Mouse (Mus musculus) heart, adult 10 weeks (tissue): ENCODE measurements around the gene Gm595. TPM values are rescaled to one million over a fixed set of nuclear protein-coding genes. Genes with fewer than 3 reads are reported as not detected.

Source experiments
- polyA plus RNA-seq: library from polyadenylated mRNA; stranded (reverse); fragments of 350-450 nt; fragmentation: Illumina TruSeq; extraction: RNeasy Lipid Tissue Mini Kit (QIAGEN cat#74804); gene quantifications from one replicate; pipeline ENCODE4 v1.2.3, GENCODE M21; 2014; ENCODE audit warnings: low read depth, low replicate concordance

Gene Gm595
- not detected for polyA plus RNA-seq

DNA sequence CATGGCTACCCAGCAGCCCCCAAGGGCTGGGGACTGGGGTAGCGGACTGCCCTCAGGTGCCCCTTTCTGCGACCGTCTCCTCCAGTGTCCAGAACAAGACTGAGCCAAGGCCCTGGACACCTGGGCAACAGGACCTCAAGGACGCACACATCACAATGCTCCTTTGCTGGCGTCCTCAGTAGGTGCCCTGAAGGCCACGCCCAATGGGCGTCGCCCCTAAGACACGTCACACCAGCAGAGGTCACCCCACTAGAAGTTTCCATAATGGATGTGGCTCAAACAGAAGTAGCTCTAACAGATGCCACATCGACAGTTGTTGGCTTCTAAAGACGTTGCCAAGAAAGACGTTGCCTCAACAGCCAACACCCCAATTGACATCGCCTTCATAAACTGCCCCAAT is at the start of gene Gm595:
Gm595 (minus strand) TSS at position 101 of the 400 bp plus-strand sequence.

Other genes with a start within 250 kb of the Gm595 start
- not detected for gene Gpr119, start 203.2 kb downstream of the Gm595 start, polyA plus RNA-seq
- gene Rbmx2, start 182.7 kb downstream of the Gm595 start, polyA plus RNA-seq: 5.0 TPM